Mouse (Mus musculus): ENCODE results near the gene Pnmal2. TPM values are rescaled to one million over a fixed set of nuclear protein-coding genes. Genes with fewer than 3 reads are reported as not detected.
"Not testable (repeated sequence)": the region's sequence is repeated elsewhere in the genome, so short reads cannot be mapped to it uniquely, and the experiment has no call there.

Gene Pnmal2
- polyA plus RNA-seq, 1 experiment, result not detected

GRCm38 (mm10) chr7:16946441-16947348 lies 2.2 kb downstream of the Pnmal2 start:
- peaks cover 48% of the 10 kb centered on the region for H3K4me1 ChIP-seq (ENCODE audit: control insufficient read depth, insufficient read depth, low read length)
- H3K27ac ChIP-seq (ENCODE audit: insufficient read depth, low read depth, low read length), result peak overlapping the region; percentile 99
- WGBS, result 3% methylated on average over 53 of the region's 53 CpGs
- H3K4me3 ChIP-seq (ENCODE audit: insufficient read depth, low read depth, low read length), result peak overlapping the region; percentile 97
- no peak for TF ChIP-seq POLR2A (IDR thresholded peaks at IDR 0.05; ENCODE audit: insufficient read depth, low read depth, low read length)
- TF ChIP-seq CTCF (IDR thresholded peaks at IDR 0.05; ENCODE audit: insufficient read depth, low read depth, low read length), result no peak; the same call in 1 of the 2 replicates

GRCm38 (mm10) chr7:16947349-16947895 lies 2.9 kb downstream of the Pnmal2 start:
- Histone ChIP-seq H3K4me1 (ENCODE audit: control insufficient read depth, insufficient read depth, low read length) (peaks cover 48% of the 10 kb centered on the region), H3K4me3 (ENCODE audit: insufficient read depth, low read depth, low read length) (peak overlapping the region; percentile 97), H3K27ac (ENCODE audit: insufficient read depth, low read depth, low read length) (peak overlapping the region; percentile 99)
- 0 out of 2 replicates have a peak, but pooled peaks have one; percentile 6 for TF ChIP-seq CTCF (IDR thresholded peaks at IDR 0.05; ENCODE audit: insufficient read depth, low read depth, low read length)
- no peak for TF ChIP-seq POLR2A (IDR thresholded peaks at IDR 0.05; ENCODE audit: insufficient read depth, low read depth, low read length)
- WGBS, result 7% methylated on average over 21 of the region's 22 CpGs

- peaks cover 48% of the 10 kb centered on the region for H3K4me1 ChIP-seq (ENCODE audit: control insufficient read depth, insufficient read depth, low read length)
- no peak for TF ChIP-seq POLR2A (IDR thresholded peaks at IDR 0.05; ENCODE audit: insufficient read depth, low read depth, low read length)
- 0 out of 2 replicates have a peak overlapping the region, but pooled peaks have one; percentile 14 for H3K27ac ChIP-seq (ENCODE audit: insufficient read depth, low read depth, low read length)
- H3K4me3 ChIP-seq (ENCODE audit: insufficient read depth, low read depth, low read length), result peak overlapping the region; percentile 97
- 2% methylated on average over 4 of the region's 4 CpGs for WGBS
These were observed 3.5 kb downstream of the Pnmal2 start for GRCm38 (mm10) chr7:16947959-16948361.

GRCm38 (mm10) chr7:16948923-16949458 lies 4.5 kb downstream of the Pnmal2 start:
- Histone ChIP-seq H3K27ac (ENCODE audit: insufficient read depth, low read depth, low read length) (0 out of 2 replicates have a peak overlapping the region, but pooled peaks have one; percentile 73), H3K4me3 (ENCODE audit: insufficient read depth, low read depth, low read length) (peak overlapping the region; percentile 97), H3K4me1 (ENCODE audit: control insufficient read depth, insufficient read depth, low read length) (peaks cover 42% of the 10 kb centered on the region)
- TF ChIP-seq POLR2A (IDR thresholded peaks at IDR 0.05; ENCODE audit: insufficient read depth, low read depth, low read length) (no peak), CTCF (IDR thresholded peaks at IDR 0.05; ENCODE audit: insufficient read depth, low read depth, low read length) (no peak)
- 47% methylated on average over 8 of the region's 8 CpGs for WGBS

GRCm38 (mm10) chr7:16949908-16950841 lies 5.7 kb downstream of the Pnmal2 start:
- H3K4me3 ChIP-seq (ENCODE audit: insufficient read depth, low read depth, low read length), result peak overlapping the region; percentile 33
- H3K4me1 ChIP-seq (ENCODE audit: control insufficient read depth, insufficient read depth, low read length), result peaks cover 38% of the 10 kb centered on the region
- peak overlapping the region; percentile 73 for H3K27ac ChIP-seq (ENCODE audit: insufficient read depth, low read depth, low read length)
- 8% methylated on average over 29 of the region's 29 CpGs for WGBS
- TF ChIP-seq POLR2A (IDR thresholded peaks at IDR 0.05; ENCODE audit: insufficient read depth, low read depth, low read length) (peak; percentile 37), CTCF (IDR thresholded peaks at IDR 0.05; ENCODE audit: insufficient read depth, low read depth, low read length) (peak; percentile 96)

GRCm38 (mm10) chr7:16950861-16951635 lies 6.6 kb downstream of the Pnmal2 start:
- 15% methylated on average over 18 of the region's 18 CpGs for WGBS
- Histone ChIP-seq H3K4me1 (ENCODE audit: control insufficient read depth, insufficient read depth, low read length) (peaks cover 34% of the 10 kb centered on the region), H3K27ac (ENCODE audit: insufficient read depth, low read depth, low read length) (peak overlapping the region; percentile 39), H3K4me3 (ENCODE audit: insufficient read depth, low read depth, low read length) (no peak overlapping the region)
- TF ChIP-seq CTCF (IDR thresholded peaks at IDR 0.05; ENCODE audit: insufficient read depth, low read depth, low read length) (peak; percentile 88; the same call in 1 of the 2 replicates), POLR2A (IDR thresholded peaks at IDR 0.05; ENCODE audit: insufficient read depth, low read depth, low read length) (no peak)

GRCm38 (mm10) chr7:16953776-16954175 lies 9.3 kb downstream of the Pnmal2 start:
- H3K27ac ChIP-seq (ENCODE audit: insufficient read depth, low read depth, low read length); H3K4me3 ChIP-seq (ENCODE audit: insufficient read depth, low read depth, low read length): not testable (repeated sequence)
- H3K4me1 ChIP-seq (ENCODE audit: control insufficient read depth, insufficient read depth, low read length), result peaks cover 31% of the 10 kb centered on the region
- WGBS, result 76% methylated on average over 2 of the region's 2 CpGs

GRCm38 (mm10) chr7:16955712-16956111 lies 11.2 kb downstream of the Pnmal2 start:
- no peak overlapping the region for H3K27ac ChIP-seq (ENCODE audit: insufficient read depth, low read depth, low read length)

More at GRCm38 (mm10) chr7:16955712-16956111, 11.2 kb downstream of the Pnmal2 start:
- 43% methylated on average over 4 of the region's 4 CpGs for WGBS
- TF ChIP-seq CTCF (IDR thresholded peaks at IDR 0.05; ENCODE audit: insufficient read depth, low read depth, low read length) (no peak), POLR2A (IDR thresholded peaks at IDR 0.05; ENCODE audit: insufficient read depth, low read depth, low read length) (no peak)
- H3K4me1 ChIP-seq (ENCODE audit: control insufficient read depth, insufficient read depth, low read length), result peaks cover 30% of the 10 kb centered on the region
- H3K4me3 ChIP-seq (ENCODE audit: insufficient read depth, low read depth, low read length), result no peak overlapping the region
